Mouse (Mus musculus) brain, embryonic 14.5 days (tissue): ENCODE measurements around the gene Gm10719. TPM values are rescaled to one million over a fixed set of nuclear protein-coding genes. Genes with fewer than 3 reads are reported as not detected.
A peak's percentile ranks its signal among the peaks of the same experiment; 100 is the strongest.
"Not testable (repeated sequence)": the region's sequence is repeated elsewhere in the genome, so short reads cannot be mapped to it uniquely, and the experiment has no call there.

ENCODE experiments used
- DNase-seq: peaks from one replicate; pipeline ENCODE4 v3.0.0-alpha.2; 2011; ENCODE audit warnings: low read depth
- polyA plus RNA-seq: library from polyadenylated mRNA; depleted of rRNA; stranded (reverse); fragments of >200 nt; gene quantifications from 2 replicates; pipeline ENCODE4 v1.2.3, GENCODE M21; 2012; rRNA removed

The Gm10719 gene
- polyA plus RNA-seq, 1 experiment: 3.2 TPM

DNA sequence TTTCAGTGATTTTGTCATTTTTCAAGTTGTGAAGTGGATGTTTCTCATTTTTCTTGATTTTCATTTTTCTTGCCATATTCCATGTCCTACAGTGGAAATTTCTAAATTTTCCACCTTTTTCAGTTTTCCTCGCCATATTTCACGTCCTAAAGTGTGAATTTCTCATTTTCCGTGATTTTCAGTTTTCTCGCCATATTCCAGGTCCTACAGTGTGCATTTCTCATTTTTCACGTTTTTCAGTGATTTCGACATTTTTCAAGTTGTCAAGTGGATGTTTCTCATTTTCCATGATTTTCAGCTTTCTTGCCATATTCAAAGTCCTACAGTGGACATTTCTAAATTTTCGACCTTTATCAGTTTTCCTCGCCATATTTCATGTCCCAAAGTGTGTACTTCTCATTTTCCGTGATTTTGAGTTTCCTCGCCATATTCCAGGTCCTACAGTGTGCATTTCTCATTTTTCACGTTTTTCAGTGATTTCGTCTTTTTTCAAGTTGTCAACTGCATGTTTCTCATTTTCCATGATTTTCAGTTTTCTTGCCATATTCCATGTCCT, 7.8 kb downstream of the Gm10719 start, which contains the start of gene Gm10717:
TSS of gene Gm10717 (plus strand) at position 506 of the 556 bp plus-strand sequence.
- DNase-seq: not testable (repeated sequence)

GRCm38 (mm10) chr9:3025653-3026052, 8.4 kb downstream of the Gm10719 start:
- not testable (repeated sequence) for DNase-seq

- DNase-seq: not testable (repeated sequence)
Observed at GRCm38 (mm10) chr9:3026136-3026535, 8.9 kb downstream of the Gm10719 start.

DNA sequence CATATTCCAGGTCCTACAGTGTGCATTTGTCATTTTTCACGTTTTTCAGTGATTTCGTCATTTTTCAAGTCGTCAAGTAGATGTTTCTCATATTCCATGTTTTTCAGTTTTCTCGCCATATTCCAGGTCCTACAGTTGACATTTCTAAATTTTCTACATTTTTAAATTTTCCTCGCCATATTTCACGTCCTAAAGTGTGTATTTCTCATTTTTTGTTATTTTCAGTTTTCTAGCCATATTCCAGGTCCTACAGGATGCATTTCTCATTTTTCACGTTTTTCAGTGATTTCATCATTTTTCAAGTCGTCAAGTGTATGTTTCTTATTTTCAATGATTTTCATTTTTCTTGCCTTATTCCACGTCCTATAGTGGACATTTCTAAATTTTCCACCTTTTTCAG, 9.5 kb downstream of the Gm10719 start:
- not testable (repeated sequence) for DNase-seq

- DNase-seq: peak; percentile 56
Observed at GRCm38 (mm10) chr9:3027200-3027599, 10.0 kb downstream of the Gm10719 start.

DNA sequence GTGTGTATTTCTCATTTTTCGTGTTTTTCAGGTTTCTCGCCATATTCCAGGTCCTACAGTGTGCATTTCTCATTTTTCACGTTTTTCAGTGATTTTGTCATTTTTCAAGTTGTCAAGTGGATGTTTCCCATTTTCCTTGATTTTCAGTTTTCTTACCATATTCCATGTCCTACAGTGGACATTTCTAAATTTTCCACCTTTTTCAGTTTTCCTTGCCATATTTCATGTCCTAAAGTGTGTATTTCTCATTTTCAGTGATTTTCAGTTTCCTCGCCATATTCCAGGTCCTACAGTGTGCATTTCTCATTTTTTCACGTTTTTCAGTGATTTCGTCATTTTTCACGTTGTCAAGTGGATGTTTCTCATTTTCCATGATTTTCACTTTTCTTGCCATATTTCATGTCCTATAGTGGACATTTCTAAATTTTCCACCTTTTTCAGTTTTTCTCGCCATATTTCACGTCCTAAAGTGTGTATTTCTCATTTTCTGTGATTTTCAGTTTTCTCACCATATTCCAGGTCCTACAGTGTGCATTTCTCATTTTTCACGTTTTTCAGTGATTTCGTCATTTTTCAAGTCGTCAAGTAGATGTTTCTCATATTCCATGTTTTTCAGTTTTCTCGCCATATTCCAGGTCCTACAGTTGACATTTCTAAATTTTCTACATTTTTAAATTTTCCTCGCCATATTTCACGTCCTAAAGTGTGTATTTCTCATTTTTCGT, 12.2 kb downstream of the Gm10719 start:
- not testable (repeated sequence) for DNase-seq

DNA sequence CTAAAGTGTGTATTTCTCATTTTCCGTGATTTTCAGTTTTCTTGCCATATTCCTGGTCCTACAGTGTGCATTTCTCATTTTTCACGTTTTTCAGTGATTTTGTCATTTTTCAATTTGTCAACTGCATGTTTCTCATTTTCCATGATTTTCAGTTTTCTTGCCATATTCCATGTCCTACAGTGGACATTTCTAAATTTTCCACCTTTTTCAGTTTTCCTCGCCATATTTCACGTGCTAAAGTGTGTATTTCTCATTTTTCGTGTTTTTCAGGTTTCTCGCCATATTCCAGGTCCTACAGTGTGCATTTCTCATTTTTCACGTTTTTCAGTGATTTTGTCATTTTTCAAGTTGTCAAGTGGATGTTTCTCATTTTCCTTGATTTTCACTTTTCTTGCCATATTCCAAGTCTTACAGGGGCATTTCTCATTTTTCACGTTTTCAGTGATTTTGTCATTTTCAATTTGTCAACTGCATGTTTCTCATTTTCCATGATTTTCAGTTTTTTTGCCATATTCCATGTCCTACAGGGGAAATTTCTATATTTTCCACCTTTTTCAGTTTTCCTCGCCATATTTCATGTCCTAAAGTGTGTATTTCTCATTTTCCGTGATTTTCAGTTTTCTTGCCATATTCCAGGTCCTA, 13.6 kb downstream of the Gm10719 start:
- peak; percentile 91 for DNase-seq

GRCm38 (mm10) chr9:3034299-3034698, 17.1 kb downstream of the Gm10719 start, which contains the start of gene Gm17535:
TSS of gene Gm17535 (plus strand) at chr9:3034599.
- not testable (repeated sequence) for DNase-seq

DNA sequence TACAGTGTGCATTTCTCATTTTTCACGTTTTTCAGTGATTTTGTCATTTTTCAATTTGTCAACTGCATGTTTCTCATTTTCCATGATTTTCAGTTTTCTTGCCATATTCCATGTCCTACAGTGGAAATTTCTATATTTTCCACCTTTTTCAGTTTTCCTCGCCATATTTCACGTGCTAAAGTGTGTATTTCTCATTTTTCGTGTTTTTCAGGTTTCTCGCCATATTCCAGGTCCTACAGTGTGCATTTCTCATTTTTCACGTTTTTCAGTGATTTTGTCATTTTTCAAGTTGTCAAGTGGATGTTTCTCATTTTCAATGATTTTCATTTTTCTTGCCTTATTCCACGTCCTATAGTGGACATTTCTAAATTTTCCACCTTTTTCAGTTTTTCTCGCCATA, 19.4 kb downstream of the Gm10719 start, which contains the start of gene Gm10715:
TSS of gene Gm10715 (plus strand) at position 301 of the 400 bp plus-strand sequence.
- not testable (repeated sequence) for DNase-seq

DNA sequence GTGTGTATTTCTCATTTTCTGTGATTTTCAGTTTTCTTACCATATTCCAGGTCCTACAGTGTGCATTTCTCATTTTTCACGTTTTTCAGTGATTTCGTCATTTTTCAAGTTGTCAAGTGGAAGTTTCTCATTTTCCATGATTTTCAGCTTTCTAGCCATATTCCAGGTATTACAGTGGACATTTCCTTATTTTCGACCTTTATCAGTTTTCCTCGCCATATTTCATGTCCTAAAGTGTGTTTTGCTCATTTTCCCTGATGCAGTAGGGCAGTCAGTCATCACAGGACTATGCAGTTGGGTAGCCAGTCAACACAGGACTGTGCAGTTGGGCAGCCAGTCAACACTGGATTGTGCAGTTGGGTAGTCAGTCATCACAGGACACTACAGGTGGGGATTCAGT, 21.0 kb downstream of the Gm10719 start:
- peak; percentile 15 for DNase-seq

Other genes with a start within 250 kb of the Gm10719 start
- not detected in 2 replicates for gene Gm10722, start 16.5 kb upstream of the Gm10719 start, polyA plus RNA-seq
- gene Gm11168, start 14.1 kb upstream of the Gm10719 start, polyA plus RNA-seq: 0.24 and 1.1 TPM in 2 replicates
- 0.14 and 0.57 TPM in 2 replicates for gene Gm10721, start 4.3 kb upstream of the Gm10719 start, polyA plus RNA-seq
- not detected in 2 replicates for gene Gm10720, start 1.8 kb upstream of the Gm10719 start, polyA plus RNA-seq
- gene Gm10718, start 6.1 kb downstream of the Gm10719 start, polyA plus RNA-seq: 1.1 and 7.3 TPM in 2 replicates
- gene Gm10717, start 8.0 kb downstream of the Gm10719 start, polyA plus RNA-seq: not detected in 2 replicates
- not detected in 2 replicates for gene Gm17535, start 17.2 kb downstream of the Gm10719 start, polyA plus RNA-seq
- not detected in 2 replicates for gene Gm10715, start 19.5 kb downstream of the Gm10719 start, polyA plus RNA-seq